Mouse (Mus musculus) ES-E14 (cell line): ENCODE measurements around the gene Otc.

Experiments used
- CHD2 ChIP-seq: IDR thresholded peaks from 2 replicates; pipeline ENCODE4 v1.6.1; 2014; ENCODE audit warnings: mild to moderate bottlenecking, low read depth, low read length, inconsistent platforms
- HCFC1 ChIP-seq: IDR thresholded peaks from 2 replicates; pipeline ENCODE4 v1.6.1; 2012; ENCODE audit warnings: low read length, inconsistent platforms, borderline replicate concordance; ENCODE audit not compliant: insufficient read depth
- MAFK ChIP-seq: IDR thresholded peaks from 2 replicates; pipeline ENCODE4 v1.6.1; 2014; ENCODE audit warnings: mild to moderate bottlenecking, low read depth, low read length, inconsistent platforms; ENCODE audit not compliant: insufficient read depth
- ZC3H11A ChIP-seq: IDR thresholded peaks from 2 replicates; pipeline ENCODE4 v1.6.1; 2012; ENCODE audit warnings: low read depth, mild to moderate bottlenecking, inconsistent platforms, low read length, borderline replicate concordance

DNA sequence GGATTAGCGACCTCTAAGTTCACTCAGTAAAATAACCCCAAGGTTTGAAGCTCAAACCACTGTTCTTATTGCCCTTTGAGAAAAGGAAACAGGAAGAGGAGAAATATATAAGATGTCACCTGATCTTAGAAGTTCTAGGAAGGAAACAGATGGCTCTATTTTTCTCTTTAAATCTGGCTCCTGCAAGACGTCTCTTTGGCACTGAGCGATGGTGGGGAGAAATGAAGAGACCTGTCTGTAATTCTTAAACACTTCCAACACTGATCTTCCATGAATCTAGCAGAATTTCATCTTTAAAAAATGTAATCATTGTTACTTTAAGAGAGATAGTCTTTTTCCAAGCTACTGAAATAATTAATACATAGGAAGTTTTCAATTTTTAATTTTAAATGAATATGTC, 16.2 kb downstream of the Otc start:
- TF ChIP-seq CHD2 (no peak), MAFK (no peak), ZC3H11A (no peak), HCFC1 (no peak)
